Mouse (Mus musculus) thymus, postnatal 25 days (tissue): ENCODE data around the gene Cd34.

Source experiments
- DNase-seq: peaks from one replicate; pipeline ENCODE4 v3.0.0; 2022

The Cd34 gene

DNA sequence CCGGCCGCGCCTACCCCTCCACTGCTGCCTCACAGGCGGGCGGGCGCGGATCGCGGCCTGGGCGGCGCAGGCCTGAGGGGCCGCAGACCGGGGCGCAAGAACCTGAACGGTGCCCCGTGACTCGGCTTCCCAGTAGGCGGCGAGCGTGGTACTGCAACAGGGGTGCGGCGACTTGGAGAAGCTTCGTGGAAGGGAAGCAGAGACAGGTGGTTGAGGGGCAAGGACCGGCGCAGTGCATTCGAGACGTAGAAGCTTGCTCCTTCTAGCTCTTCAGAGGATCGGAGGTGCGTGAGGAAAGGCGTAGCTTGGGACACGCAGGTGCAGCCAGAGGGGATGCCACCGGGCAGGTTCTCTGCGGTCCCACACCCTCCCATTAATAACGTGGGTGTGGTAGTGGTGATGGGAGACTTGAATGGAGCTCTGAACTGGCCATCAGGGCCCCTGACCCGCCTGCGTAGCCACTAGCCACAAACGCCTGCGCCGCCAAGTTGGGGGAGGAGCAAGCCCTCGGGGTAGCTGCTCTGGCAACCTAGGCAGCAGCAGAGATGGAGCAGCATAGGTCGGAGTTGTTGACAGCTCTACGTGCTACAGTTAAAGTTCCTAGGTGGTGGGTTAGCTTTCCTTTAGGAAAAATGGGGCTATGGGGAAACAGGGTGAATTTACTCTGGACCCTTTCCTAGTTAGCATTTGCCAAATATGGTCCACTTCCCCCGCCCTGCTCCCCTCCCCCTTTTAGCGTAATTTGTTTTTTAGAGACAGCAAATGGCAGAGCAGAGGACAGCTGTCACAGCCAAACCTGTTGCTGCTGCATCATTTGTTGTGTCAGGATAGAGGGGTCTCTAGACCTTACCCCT, 38.1 kb downstream of the Cd34 start:
- DNase-seq = no peak

GRCm38 (mm10) chr1:194977371-194977761, 38.7 kb downstream of the Cd34 start:
- no peak for DNase-seq

DNA sequence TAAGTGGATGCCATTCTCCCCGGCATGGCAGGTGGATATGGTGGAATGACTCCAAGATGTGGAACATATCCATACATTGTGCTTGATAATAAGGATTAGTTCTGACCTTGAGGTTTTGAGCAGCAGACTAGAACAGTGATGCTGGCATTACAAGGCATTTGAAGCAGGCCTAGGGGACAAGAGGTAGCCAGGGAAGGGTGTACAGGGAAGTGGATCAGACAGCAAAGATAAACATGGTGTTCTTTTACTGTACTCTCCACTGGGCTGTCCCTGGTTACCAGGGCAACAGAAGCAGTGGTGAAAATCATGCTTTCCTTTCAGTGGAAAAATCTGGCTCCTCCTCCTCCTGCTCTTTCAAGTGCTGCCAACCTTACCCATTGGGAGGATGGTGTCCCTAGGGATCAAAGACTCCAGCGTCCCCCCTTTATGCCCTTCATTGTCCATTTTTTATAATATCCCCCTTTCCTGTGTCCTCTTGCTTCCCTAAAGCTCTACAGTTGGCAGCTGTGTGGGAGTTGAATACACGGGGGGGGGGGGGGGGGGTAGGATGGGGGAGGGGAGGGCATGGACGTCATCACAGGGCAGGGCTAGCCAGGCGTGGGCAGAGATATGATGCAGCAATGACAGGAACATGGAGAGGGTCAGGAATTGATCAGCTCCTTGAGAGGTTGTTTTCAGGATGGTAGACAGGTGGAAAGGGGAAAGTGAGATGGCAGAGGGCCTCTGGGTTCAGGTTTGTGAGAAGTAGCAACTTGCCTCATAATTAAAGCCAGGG, 39.5 kb downstream of the Cd34 start:
- no peak for DNase-seq

GRCm38 (mm10) chr1:194980826-194981435, 42.3 kb downstream of the Cd34 start:
- no peak for DNase-seq

DNA sequence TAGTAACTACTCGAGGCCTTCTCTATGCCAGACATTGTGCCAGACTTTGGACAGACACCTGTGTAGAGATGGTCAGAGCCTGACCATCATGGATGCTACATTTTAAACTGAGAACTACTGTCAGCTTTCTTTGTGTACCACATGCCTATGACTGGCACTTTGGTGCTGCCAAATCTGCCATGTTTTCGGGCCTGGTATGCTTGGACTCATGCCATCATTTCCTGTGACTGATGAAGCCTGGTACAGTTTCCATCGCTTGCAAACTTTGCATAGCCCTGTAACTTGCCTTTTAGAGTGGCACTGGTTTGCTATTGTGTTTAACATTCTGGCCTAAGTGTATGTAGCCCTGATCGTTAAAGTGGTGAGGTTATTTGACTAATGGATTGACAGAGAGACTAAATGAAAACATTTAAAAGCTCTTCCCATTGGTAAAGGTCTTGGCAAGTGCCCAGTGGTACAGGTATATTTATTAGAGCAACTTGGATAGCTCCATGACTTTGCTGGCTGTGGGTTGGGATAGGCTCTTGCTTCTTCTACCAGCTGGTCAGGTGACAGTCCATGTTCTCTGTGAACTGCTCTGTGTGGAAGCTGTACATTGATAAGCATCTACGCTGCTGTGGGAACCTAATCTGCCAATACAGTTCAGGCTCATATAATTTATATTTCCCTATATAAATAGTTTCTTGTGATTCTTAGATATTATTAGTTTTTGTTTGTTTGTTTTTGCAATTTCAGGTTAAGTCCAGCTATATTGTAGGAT, 44.5 kb downstream of the Cd34 start:
- no peak for DNase-seq

GRCm38 (mm10) chr1:194984914-194985313, 46.3 kb downstream of the Cd34 start:
- no peak for DNase-seq

GRCm38 (mm10) chr1:194985442-194986210, 47.0 kb downstream of the Cd34 start:
- no peak for DNase-seq

GRCm38 (mm10) chr1:194989024-194989423, 50.4 kb downstream of the Cd34 start:
- no peak for DNase-seq

GRCm38 (mm10) chr1:194990976-194991375, 52.4 kb downstream of the Cd34 start:
- DNase-seq = no peak

- DNase-seq = no peak
Measured at GRCm38 (mm10) chr1:194991654-194992053, 53.0 kb downstream of the Cd34 start.

GRCm38 (mm10) chr1:194992589-194993317, 54.1 kb downstream of the Cd34 start:
- no peak for DNase-seq

- DNase-seq = no peak
Measured at GRCm38 (mm10) chr1:194993409-194993988, 54.9 kb downstream of the Cd34 start.

- DNase-seq = no peak
Measured at GRCm38 (mm10) chr1:194994262-194994661, 55.6 kb downstream of the Cd34 start.

- DNase-seq = no peak
Measured at GRCm38 (mm10) chr1:194995196-194995595, 56.6 kb downstream of the Cd34 start.

DNA sequence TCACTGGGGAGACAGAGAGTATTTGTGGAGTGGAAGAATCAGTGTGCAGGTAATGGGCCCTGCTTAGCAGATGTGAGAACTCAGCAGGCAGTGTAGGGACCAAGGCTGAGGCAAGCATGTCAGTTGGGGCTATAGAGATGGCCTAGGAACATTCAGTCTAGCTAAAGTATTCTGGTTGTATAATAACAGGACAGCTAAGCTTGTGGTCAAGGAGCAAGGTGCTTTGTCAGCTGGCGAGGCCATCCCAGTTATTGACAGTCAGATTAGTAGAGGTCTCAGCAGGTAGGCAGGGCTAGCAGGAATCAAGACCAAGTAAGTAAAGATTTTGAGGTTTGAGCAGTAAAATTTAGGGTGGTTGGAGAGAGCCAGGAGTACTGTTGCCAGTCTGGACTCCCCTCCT, 59.8 kb downstream of the Cd34 start:
- DNase-seq = no peak

DNA sequence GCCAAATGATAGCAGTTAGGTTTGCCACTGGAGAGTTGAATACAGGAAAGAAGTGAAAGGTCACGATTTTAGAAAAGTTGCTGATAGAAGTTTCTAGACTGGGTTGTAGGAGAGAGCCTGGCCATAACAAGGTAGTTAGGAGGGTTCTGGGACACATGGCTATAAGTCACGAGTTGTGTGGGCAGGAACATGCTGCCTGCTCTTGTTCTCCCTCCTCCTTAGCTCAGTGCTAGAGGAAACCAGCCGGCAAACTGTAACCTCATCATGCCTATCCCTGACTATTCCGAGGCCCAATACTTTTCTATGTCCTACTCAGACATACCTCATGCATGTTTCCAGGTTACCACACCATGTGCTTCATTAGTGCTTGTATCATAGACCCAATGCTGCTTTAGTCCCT, 64.7 kb downstream of the Cd34 start:
- no peak for DNase-seq

DNA sequence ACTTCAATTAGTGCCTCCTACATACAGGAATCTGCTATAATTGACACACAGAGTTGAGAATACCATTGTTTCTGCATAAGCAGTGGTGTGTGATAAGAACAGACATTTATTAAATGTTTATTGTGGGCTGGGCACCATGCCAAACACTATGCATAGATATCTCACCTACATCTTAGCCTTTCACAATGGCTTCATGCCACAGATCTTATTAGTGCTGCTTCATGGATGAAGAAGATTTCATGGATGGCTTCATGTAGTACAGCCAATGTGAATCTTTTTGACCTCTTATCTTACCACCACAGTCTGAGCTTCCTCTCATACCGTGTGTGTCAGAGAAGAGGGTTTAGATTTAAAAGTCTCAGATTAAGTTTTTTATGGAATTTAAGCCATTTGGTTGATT, 65.6 kb downstream of the Cd34 start:
- no peak for DNase-seq

GRCm38 (mm10) chr1:195006267-195006666, 67.6 kb downstream of the Cd34 start:
- no peak for DNase-seq
